Mouse (Mus musculus): Measurements from ENCODE around the gene Acta2. TPM values are rescaled to one million over a fixed set of nuclear protein-coding genes. Genes with fewer than 3 reads are reported as not detected.

Acta2 gene
- polyA plus RNA-seq, 1 experiment from 2014 or later, result 8.1 TPM

GRCm38 (mm10) chr19:34237746-34238145, 17.6 kb downstream of the Acta2 start:
- no peak overlapping the region for H3K27ac ChIP-seq
- no peaks in the 10 kb centered on the region for H3K4me1 ChIP-seq
- no peak overlapping the region for H3K4me3 ChIP-seq
- DNase-seq (ENCODE audit: extremely low spot score, low spot score), result no peak
- no peaks in the 10 kb centered on the region for H3K36me3 ChIP-seq (replicated peaks)
- 95% methylated on average over 2 of the region's 2 CpGs for WGBS
- H3K9me3 ChIP-seq, result no peaks in the 10 kb centered on the region
- H3K27me3 ChIP-seq (ENCODE audit: poor library complexity, severe bottlenecking), result no peaks in the 10 kb centered on the region

GRCm38 (mm10) chr19:34236049-34236448, 19.3 kb downstream of the Acta2 start:
- 95% methylated on average over 3 of the region's 3 CpGs for WGBS

DNA sequence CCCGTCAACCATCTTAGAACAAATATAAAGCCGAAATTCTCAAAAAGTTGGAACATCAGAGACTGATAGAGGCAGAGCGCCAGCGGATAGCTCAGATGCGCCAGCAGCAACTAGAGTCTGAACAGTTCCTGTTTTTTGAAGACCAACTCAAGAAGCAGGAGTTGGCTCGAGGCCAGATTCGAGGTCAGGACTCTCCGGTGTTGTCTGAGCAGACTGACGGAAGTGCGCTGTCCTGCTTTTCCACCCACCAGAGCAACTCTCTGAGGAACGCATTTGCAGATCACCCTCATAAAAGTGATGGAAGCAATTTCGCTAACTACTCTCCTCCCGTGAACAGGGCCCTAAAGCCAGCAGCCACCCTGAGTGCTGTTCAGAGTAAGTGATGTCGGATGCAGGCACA, 21.4 kb downstream of the Acta2 start:
- Histone ChIP-seq H3K27me3 (ENCODE audit: poor library complexity, severe bottlenecking) (no peaks in the 10 kb centered on the region), H3K27ac (no peak overlapping the region), H3K4me3 (no peak overlapping the region), H3K9me3 (no peaks in the 10 kb centered on the region), H3K4me1 (peaks cover 6% of the 10 kb centered on the region), H3K36me3 (replicated peaks) (no peaks in the 10 kb centered on the region)
- WGBS, result 94% methylated on average over 14 of the region's 14 CpGs
- DNase-seq (ENCODE audit: extremely low spot score, low spot score), result no peak

More at GRCm38 (mm10) chr19:34236049-34236448, 19.3 kb downstream of the Acta2 start:
- Histone ChIP-seq H3K27ac (no peak overlapping the region), H3K27me3 (ENCODE audit: poor library complexity, severe bottlenecking) (no peaks in the 10 kb centered on the region), H3K36me3 (replicated peaks) (no peaks in the 10 kb centered on the region), H3K4me1 (peaks cover 6% of the 10 kb centered on the region), H3K9me3 (no peaks in the 10 kb centered on the region), H3K4me3 (no peak overlapping the region)
- no peak for DNase-seq (ENCODE audit: extremely low spot score, low spot score)

GRCm38 (mm10) chr19:34232326-34232725, 23.1 kb downstream of the Acta2 start:
- DNase-seq (ENCODE audit: extremely low spot score, low spot score), result no peak
- Histone ChIP-seq H3K4me3 (no peak overlapping the region), H3K4me1 (peaks cover 6% of the 10 kb centered on the region), H3K9me3 (no peaks in the 10 kb centered on the region), H3K27me3 (ENCODE audit: poor library complexity, severe bottlenecking) (no peaks in the 10 kb centered on the region), H3K27ac (peak overlapping the region; percentile 26; the same call in 1 of the 2 replicates), H3K36me3 (replicated peaks) (no peaks in the 10 kb centered on the region)
- 65% methylated on average over 5 of the region's 5 CpGs for WGBS

- Histone ChIP-seq H3K4me1 (peaks cover 6% of the 10 kb centered on the region), H3K4me3 (no peak overlapping the region), H3K9me3 (no peaks in the 10 kb centered on the region), H3K27ac (no peak overlapping the region), H3K27me3 (ENCODE audit: poor library complexity, severe bottlenecking) (no peaks in the 10 kb centered on the region), H3K36me3 (replicated peaks) (no peaks in the 10 kb centered on the region)
- 85% methylated on average over 7 of the region's 7 CpGs for WGBS
- no peak for DNase-seq (ENCODE audit: extremely low spot score, low spot score)
Measured at GRCm38 (mm10) chr19:34231596-34231995, 23.8 kb downstream of the Acta2 start.

DNA sequence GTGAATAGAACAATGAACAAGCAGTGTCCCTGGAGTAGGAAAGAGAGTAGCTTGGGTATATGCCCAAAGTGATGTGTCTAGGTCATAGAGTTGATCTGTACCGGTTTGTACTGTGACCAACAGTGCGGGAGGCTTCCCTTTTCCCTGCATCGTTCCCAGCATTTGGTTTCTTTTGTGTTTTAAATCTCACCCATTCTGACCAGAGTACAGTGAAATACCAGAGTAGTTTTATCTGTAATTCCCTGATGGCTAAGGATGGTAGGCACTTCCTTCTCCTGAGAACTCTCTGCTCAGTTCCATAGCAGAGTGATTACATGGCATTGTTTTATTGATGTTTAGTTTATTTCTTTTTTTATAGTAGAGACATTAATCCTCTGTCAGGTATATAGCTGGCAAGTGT, 32.6 kb downstream of the Acta2 start:
- no peaks in the 10 kb centered on the region for H3K36me3 ChIP-seq (replicated peaks)
- 89% methylated on average over 3 of the region's 3 CpGs for WGBS
- no peaks in the 10 kb centered on the region for H3K4me1 ChIP-seq
- H3K27ac ChIP-seq, result no peak overlapping the region
- H3K4me3 ChIP-seq, result no peak overlapping the region
- H3K27me3 ChIP-seq (ENCODE audit: poor library complexity, severe bottlenecking), result no peaks in the 10 kb centered on the region
- no peaks in the 10 kb centered on the region for H3K9me3 ChIP-seq
- DNase-seq (ENCODE audit: extremely low spot score, low spot score), result no peak

- Histone ChIP-seq H3K9me3 (no peaks in the 10 kb centered on the region), H3K36me3 (replicated peaks) (no peaks in the 10 kb centered on the region), H3K27me3 (ENCODE audit: poor library complexity, severe bottlenecking) (no peaks in the 10 kb centered on the region), H3K27ac (no peak overlapping the region), H3K4me3 (no peak overlapping the region), H3K4me1 (no peaks in the 10 kb centered on the region)
- 88% methylated on average over 3 of the region's 3 CpGs for WGBS
- no peak for DNase-seq (ENCODE audit: extremely low spot score, low spot score)
Measured at GRCm38 (mm10) chr19:34220732-34221380, 34.5 kb downstream of the Acta2 start.

GRCm38 (mm10) chr19:34219260-34219968, 36.0 kb downstream of the Acta2 start:
- Histone ChIP-seq H3K27ac (no peak overlapping the region), H3K4me3 (no peak overlapping the region), H3K36me3 (replicated peaks) (no peaks in the 10 kb centered on the region), H3K27me3 (ENCODE audit: poor library complexity, severe bottlenecking) (no peaks in the 10 kb centered on the region), H3K9me3 (no peaks in the 10 kb centered on the region), H3K4me1 (no peaks in the 10 kb centered on the region)
- no peak for DNase-seq (ENCODE audit: extremely low spot score, low spot score)
- WGBS, result 90% methylated on average over 5 of the region's 5 CpGs

DNA sequence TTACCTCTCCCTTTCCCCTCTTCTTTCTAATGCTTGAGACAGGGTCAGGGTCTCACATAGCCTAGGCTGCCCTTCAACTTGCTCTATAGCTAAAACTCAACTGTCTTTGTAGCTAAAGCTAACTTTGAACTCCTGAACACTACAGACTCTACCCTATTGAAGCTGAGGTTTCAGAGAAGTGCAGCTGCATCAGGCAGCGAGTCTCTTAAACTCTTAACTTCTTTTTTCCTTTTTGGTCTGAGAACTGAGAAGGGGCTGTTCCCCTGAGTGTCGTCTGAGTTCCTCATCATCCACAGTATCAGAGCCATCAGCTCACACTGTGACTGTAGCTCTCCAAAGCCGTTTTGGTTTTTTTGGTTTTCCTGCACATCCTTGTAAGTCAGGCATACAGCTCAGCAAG, 37.6 kb downstream of the Acta2 start:
- Histone ChIP-seq H3K27me3 (ENCODE audit: poor library complexity, severe bottlenecking) (no peaks in the 10 kb centered on the region), H3K4me3 (no peak overlapping the region), H3K27ac (no peak overlapping the region), H3K36me3 (replicated peaks) (no peaks in the 10 kb centered on the region), H3K9me3 (no peaks in the 10 kb centered on the region), H3K4me1 (no peaks in the 10 kb centered on the region)
- DNase-seq (ENCODE audit: extremely low spot score, low spot score), result no peak
- WGBS, result 91% methylated on average over 3 of the region's 3 CpGs

- Histone ChIP-seq H3K4me1 (no peaks in the 10 kb centered on the region), H3K36me3 (replicated peaks) (no peaks in the 10 kb centered on the region), H3K9me3 (no peaks in the 10 kb centered on the region), H3K27ac (no peak overlapping the region), H3K27me3 (ENCODE audit: poor library complexity, severe bottlenecking) (no peaks in the 10 kb centered on the region), H3K4me3 (no peak overlapping the region)
- WGBS, result 88% methylated on average over 5 of the region's 5 CpGs
- no peak for DNase-seq (ENCODE audit: extremely low spot score, low spot score)
Measured at GRCm38 (mm10) chr19:34216956-34217355, 38.4 kb downstream of the Acta2 start.

- H3K4me3 ChIP-seq, result no peak overlapping the region
- no peaks in the 10 kb centered on the region for H3K4me1 ChIP-seq
- H3K27me3 ChIP-seq (ENCODE audit: poor library complexity, severe bottlenecking), result no peaks in the 10 kb centered on the region
- H3K9me3 ChIP-seq, result no peaks in the 10 kb centered on the region
- H3K36me3 ChIP-seq (replicated peaks), result no peaks in the 10 kb centered on the region
- no peak overlapping the region for H3K27ac ChIP-seq
- WGBS, result 78% methylated on average over 4 of the region's 4 CpGs
- no peak for DNase-seq (ENCODE audit: extremely low spot score, low spot score)
Measured at GRCm38 (mm10) chr19:34214136-34214535, 41.3 kb downstream of the Acta2 start.

GRCm38 (mm10) chr19:34213251-34213645, 42.1 kb downstream of the Acta2 start:
- Histone ChIP-seq H3K27me3 (ENCODE audit: poor library complexity, severe bottlenecking) (no peaks in the 10 kb centered on the region), H3K4me3 (no peak overlapping the region), H3K36me3 (replicated peaks) (no peaks in the 10 kb centered on the region), H3K27ac (no peak overlapping the region), H3K4me1 (no peaks in the 10 kb centered on the region), H3K9me3 (no peaks in the 10 kb centered on the region)
- DNase-seq (ENCODE audit: extremely low spot score, low spot score), result no peak

- H3K36me3 ChIP-seq (replicated peaks), result no peaks in the 10 kb centered on the region
- H3K27ac ChIP-seq, result no peak overlapping the region
- DNase-seq (ENCODE audit: extremely low spot score, low spot score), result no peak
- H3K9me3 ChIP-seq, result no peaks in the 10 kb centered on the region
- H3K27me3 ChIP-seq (ENCODE audit: poor library complexity, severe bottlenecking), result no peaks in the 10 kb centered on the region
- WGBS, result 93% methylated on average over 12 of the region's 12 CpGs
- no peak overlapping the region for H3K4me3 ChIP-seq
- H3K4me1 ChIP-seq, result no peaks in the 10 kb centered on the region
Measured at GRCm38 (mm10) chr19:34212489-34213250, 42.7 kb downstream of the Acta2 start.

Data from forebrain, embryonic 10.5 days (tissue).